Mouse (Mus musculus) heart, adult 11 months (tissue): ENCODE measurements at regions not wholly inside any gene's neighbourhood (a gene's known extent, or its start where the extent isn't known, plus 50 kb on each side); places are given as distances from the start of the nearest gene placed in this dataset.
"Not testable (repeated sequence)": the region's sequence is repeated elsewhere in the genome, so short reads cannot be mapped to it uniquely, and the experiment has no call there.

Experiments used
- DNase-seq: peaks from one replicate; pipeline ENCODE4 v3.0.0; 2022

DNA sequence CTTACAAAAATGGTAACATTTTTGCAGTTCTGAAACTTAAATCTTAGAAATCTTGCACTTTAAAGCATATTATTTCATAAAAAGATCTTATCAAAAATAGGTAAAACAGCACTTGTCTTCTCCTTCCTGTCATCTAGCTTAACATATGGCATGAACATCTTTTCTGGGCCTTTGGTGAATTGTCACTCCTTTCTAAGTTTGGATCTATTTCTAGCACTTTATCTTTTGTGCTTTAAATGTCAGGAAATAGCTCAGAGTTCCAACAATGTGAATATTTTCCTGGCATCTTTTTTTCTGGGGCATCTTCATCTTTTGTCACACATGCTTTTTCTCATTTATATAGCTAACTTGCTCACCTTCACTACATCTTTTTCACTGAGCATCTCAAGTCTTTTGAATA is 527.4 kb upstream of the Gm5150 start:
- no peak for DNase-seq

DNA sequence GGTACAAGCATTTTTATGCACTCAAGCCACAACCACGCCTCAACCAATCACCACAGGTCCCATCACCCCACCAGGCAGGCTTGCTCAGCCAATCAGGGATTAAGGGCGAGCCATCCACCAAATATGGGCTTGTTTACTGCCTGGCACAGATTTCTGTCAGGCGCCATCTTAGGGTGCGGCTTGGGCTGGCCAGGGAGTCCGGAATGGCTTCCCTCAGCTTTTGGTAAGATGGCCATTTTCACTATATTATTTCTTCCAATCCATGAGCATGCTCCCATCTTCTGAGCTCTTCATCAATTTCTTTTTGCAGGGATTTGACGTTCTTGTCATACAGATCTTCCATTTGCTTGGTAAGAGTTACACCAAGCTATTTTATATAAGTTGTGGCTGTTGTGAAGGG is 521.3 kb upstream of the Gm5150 start:
- DNase-seq = not testable (repeated sequence)

DNA sequence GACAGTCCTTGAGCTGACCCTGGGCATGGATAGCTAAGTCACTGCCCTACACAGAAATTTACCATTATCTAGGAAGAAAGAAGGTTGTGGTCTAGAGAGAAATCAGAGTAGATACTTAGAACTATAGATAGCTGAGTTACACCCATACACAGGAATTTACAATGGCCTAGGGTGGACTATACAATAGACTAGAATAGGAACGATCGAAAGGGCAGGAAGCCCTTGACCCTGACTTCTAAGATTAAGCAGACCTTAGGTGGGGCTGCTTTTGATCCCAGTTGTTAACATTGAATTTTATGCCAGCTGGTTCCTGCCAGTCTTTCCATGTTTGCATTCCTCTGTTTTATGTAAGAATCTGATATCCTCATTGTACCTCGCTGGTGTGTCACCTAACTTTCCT is 482.2 kb upstream of the Gm5150 start:
- peak; percentile 69 for DNase-seq

DNA sequence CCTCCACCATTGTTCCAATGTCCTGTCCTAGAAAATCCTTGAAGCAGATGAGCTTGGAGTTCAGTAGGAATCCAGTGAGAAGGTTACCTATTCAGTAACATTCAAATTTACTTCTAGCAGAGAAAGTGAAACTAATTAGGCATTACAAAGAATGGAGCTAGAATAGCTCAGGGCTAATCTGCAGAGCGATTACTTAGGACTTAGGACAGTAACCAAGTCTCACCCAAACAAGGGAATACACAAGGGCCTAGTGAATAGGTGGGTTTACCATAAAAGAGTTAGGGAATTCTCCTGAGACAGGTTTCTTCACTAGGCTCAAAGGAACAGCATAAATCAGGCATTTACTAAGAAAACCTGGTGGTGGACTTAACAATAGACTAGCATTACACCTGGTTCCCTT is 476.5 kb upstream of the Gm5150 start:
- DNase-seq = no peak

DNA sequence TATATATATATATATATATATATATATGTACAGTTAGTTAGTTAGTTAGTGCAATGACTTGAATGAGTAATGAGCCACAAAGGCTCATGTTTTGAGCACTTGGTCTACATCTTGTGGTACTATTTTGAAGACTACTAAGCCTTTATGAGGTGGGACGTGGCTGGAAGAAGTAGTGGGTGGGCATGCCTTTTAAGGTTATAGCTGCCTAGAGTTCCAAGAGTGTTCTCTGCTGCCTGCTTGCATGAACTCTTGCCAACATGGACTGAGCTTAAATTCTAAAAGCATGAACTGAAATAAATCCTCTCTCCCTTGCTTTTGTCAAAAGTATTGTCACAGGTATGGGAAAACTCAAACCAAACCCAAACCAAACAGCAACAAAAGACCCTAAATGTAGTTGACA is 465.1 kb upstream of the Gm5150 start:
- no peak for DNase-seq

DNA sequence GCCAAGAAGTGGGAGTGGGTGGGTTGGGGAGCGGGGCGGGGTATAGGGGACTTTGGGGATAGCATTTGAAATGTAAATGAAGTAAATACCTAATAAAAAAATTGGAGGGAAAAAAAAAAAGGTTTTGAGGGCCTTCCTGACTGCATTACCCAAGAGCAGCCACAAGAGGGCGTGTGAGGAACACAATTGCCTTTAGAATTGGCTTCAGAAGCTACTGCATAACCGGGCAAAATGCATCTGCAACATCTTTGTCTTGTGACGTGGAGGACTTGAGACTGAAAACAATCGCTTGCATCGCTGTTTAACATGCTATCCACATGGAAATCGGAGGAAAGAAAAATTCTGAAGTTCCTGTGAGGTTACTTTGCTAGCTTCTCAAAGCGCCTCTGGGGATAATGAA is 460.2 kb upstream of the Gm5150 start:
- DNase-seq = no peak

DNA sequence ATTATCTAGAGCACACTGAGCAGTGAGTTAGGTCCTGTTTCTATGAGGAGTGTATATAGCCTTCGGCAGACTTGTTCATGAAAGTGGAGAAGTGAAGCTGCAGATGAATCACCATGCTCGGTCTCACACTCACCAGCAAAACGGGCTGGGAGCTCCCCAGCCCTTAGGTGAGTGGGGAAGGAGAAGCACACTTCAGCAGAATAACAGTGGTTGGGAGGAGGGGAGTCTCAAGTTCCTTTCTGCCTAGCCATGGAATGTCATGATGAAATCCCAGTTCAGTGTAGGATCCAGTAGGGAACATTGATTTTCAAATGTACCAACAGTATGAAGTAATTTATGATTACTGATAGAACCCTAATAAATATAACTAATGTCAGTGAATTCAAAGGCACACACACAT is 459.1 kb upstream of the Gm5150 start:
- no peak for DNase-seq

DNA sequence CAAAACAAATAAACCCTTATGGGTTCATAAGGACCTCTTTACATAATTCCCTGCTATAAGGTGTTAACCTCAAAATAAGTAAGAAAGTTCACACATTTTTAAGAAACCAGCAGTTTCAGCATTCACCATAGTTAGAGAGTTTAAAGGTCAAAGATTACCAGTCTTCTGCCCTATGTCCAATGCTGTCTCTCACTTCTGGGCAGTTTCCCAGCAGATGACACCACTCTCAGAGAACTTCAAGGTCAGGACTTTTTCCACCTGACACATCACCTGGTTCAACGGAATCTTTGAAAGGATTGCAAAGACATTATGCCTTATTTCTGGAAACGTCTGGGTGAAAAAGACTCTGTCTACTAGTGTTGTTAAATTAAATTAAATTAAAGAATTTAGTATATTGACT is 458.1 kb upstream of the Gm5150 start:
- no peak for DNase-seq

DNA sequence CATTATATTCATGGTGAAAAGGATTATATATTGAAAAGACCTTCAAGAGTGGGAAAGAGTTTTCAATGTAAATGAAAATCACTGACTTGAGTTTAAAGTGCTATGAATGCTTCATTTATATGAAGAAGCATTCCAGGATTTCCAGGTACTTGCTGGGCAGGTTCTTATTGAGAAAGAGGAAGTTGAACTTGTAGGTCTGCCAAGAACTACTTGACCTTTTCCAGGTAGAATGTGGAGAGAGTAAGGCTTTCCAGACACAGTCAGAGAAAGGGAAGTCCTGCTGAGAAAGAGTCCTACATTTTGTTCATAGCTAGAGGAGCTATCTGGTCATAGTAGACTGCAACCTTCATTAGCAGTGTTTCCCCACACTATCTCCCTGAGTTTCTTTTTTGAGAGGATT is 426.8 kb upstream of the Gm5150 start:
- DNase-seq = no peak

DNA sequence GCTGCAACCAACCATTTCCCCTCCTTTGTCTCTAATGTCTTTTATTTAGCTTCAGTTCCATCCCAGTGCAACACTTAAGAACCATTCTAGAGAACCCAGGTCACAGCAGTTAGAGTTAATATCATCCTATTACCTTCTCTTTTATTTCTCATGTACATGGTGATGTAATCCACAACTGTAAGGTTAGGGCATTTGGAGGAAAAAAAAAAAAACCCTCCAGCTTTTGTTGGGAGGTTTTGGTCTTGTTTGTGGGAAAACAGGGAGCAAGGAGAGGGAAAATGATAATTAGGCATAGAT is 425.5 kb upstream of the Gm5150 start:
- no peak for DNase-seq

DNA sequence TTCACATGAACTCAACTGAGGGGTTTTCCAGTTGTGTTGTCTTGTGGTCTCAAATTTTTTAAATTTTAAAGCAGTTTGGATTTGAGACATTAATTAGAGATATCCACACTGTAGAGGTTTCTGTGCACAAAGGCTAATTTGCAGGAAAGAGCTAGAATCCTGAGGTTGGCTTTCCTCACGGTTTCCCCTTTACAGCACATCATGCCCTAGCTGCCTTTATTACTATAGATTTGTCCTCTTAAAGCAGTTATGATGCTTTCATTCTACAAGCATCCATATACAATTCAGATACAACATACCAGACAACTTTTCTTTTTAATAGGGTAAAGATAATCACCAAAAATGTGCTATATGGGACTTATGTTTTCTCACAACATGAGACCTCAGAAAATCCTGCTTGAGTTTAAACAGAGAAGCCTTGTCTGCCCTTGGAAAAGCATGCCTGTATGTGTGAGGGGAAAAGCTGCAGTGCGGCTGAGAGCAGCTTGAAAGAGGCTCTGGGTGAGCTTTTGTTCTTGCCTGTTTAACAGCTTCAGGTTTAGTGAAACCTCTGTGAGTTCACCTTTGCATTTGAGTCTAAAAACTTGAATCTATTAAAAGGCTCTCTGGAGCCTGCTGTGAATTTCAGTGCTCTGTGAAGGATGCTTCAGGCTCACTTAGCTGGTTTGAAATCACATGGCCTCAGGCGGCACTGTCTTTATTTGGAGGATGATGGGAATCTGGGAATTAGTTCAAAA is 425.0 kb upstream of the Gm5150 start:
- no peak for DNase-seq
